Mouse (Mus musculus): ENCODE results near the gene Baz2a. TPM values are rescaled to one million over a fixed set of nuclear protein-coding genes. Genes with fewer than 3 reads are reported as not detected.
"Not testable (repeated sequence)": the region's sequence is repeated elsewhere in the genome, so short reads cannot be mapped to it uniquely, and the experiment has no call there.

The Baz2a gene
- total RNA-seq (2022) = 10 to 100 TPM; 38.8 to 50.0 (median 46.3) TPM

- DNase-seq (ENCODE audit: low spot score in 2 of 2) = peak in 1 of 2 experiments; percentile 40
These were observed at the start of gene Baz2a for GRCm38 (mm10) chr10:128091564-128092505. Baz2a (plus strand) TSS chr10:128091577.

DNA sequence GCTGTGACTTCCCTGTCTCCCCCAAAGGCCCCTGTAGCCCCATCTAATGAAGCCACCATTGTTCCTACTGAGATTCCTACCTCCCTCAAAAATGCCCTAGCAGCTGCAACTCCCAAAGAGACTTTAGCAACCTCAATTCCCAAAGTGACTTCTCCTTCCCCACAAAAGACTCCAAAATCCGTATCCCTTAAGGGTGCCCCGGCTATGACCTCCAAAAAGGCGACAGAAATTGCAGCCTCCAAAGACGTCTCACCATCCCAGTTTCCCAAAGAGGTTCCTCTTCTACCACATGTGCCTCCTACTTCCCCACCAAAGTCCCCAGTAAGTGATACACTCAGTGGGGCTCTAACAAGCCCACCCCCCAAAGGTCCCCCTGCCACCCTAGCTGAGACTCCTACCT is 49.7 kb upstream of the Baz2a start:
- no peak for DNase-seq (ENCODE audit: low spot score in 2 of 2)

DNA sequence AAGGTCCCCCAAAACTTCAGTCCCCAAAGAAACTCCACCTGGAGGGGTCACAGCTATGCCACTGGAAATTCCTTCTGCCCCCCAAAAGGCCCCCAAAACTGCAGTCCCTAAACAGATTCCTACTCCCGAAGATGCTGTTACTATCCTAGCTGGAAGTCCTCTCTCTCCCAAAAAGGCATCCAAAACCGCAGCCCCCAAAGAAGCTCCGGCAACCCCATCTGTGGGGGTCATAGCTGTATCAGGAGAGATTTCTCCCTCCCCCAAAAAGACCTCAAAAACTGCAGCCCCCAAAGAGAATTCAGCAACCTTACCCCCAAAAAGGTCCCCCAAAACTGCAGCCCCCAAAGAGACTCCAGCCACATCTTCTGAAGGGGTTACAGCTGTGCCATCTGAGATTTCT is 48.9 kb upstream of the Baz2a start:
- DNase-seq (ENCODE audit: low spot score in 2 of 2) = no peak

DNA sequence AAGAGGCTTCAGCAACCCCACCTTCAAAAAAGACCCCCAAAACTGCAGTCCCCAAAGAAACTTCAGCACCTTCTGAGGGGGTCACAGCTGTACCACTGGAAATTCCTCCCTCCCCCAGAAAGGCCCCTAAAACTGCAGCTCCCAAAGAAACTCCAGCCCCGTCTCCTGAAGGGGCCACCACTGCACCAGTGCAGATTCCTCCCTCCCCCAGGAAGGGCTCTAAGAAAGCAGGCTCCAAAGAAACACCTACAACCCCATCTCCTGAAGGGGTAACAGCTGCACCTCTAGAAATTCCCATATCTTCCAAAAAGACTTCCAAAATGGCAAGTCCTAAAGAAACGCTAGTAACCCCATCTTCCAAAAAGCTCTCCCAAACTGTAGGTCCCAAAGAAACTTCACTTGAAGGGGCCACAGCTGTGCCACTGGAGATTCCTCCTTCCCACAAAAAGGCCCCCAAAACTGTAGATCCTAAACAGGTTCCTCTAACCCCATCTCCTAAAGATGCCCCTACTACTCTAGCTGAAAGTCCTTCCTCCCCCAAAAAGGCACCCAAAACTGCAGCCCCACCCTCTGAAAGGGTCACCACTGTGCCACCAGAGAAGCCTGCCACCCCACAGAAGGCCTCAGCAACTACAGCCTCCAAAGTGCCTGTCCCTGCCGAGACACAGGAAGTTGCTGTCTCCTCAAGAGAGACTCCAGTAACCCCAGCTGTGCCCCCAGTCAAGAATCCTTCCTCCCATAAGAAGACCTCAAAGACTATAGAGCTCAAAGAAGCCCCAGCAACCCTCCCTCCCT is 48.1 kb upstream of the Baz2a start:
- DNase-seq (ENCODE audit: low spot score in 2 of 2) = no peak

DNA sequence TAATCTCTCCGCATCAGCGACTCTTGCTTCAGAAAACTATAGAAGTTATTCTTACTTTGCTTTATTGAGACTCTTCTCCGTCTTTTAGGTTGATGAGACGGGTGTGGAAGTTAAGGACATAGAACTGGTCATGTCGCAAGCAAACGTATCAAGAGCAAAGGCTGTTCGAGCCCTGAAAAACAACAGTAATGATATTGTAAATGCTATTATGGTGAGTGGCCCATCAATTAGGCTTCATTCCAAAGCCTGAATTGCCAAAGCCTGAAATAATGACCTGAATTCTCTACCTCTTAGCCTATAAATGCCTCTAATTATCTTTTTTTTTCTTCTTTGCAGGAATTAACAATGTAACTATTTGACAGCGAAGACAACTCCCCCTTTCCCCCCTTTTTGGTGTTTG is 43.2 kb upstream of the Baz2a start:
- DNase-seq (ENCODE audit: low spot score in 2 of 2) = no peak

- no peak for DNase-seq (ENCODE audit: low spot score in 2 of 2)
These were observed 41.6 kb upstream of the Baz2a start for GRCm38 (mm10) chr10:128049741-128050140.

- DNase-seq (ENCODE audit: low spot score in 2 of 2) = no peak
These were observed 41.0 kb upstream of the Baz2a start for GRCm38 (mm10) chr10:128050355-128050754.

- no peak for DNase-seq (ENCODE audit: low spot score in 2 of 2)
These were observed 39.8 kb upstream of the Baz2a start for GRCm38 (mm10) chr10:128051589-128051988.

GRCm38 (mm10) chr10:128052136-128052535 is 39.2 kb upstream of the Baz2a start:
- not testable (repeated sequence) for DNase-seq (ENCODE audit: low spot score in 2 of 2)

DNA sequence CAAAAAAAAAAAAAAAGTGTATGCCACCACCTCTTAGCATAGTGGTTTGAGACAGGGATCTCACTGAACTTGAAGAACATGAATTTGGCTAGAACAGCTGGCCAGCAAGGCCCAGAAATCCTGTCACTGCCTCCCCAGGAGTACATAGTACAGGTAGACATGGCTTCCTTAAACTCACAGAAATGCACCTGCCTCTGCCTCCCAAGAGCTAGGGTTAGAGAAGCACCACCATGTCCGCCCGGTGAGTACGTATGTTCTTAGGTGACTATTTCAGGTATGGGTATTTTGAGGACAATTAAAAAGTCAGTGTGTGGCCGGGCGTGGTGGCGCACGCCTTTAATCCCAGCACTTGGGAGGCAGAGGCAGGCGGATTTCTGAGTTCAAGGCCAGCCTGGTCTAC is 38.4 kb upstream of the Baz2a start:
- DNase-seq (ENCODE audit: low spot score in 2 of 2) = no peak

DNA sequence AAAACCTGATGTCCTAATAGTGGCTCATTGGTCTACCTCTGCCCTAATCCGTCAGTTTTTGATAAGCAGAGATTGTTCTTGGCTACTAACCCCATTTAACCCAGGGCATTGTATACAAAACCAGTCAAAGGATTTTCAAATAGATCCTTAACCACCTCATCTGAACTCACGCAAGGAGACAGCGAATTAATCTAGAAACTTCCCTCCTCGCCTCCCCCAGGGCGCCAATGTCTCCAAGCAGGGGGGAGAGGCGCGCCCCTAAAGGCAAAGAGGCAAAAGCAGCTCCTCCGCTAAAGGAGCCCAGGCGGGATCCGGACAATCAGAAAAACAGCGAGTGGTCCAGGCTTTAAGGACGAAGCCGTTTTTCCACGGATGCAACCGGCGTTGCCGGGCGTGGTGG is 33.2 kb upstream of the Baz2a start:
- DNase-seq (ENCODE audit: low spot score in 2 of 2) = no peak

DNA sequence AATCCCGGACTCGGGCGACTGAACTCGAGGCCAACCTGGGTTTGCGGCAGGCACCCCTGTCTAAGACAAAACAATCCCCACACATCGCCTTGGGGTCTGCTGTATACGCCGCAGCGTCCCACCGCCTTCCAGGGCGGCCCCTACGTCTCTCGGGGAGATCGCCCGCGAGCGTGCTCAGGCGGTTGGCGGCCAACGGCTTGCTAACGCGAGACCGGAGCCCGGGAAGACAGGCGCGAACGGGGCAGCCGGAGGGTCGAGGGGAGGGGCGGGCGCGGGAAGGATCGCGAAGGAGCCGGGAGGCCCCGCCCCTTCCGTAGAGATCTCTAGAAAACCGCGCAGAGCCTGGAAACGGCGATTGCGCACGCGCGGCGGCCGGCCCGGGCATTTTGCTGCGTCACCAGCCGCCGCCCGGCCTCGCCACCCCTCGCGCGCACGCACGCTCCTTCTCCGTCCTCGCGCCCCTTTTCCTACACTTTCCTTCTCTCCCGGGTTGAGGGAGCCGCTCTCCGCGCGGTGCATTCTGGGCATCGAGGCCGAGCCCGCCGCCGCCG is 32.7 kb upstream of the Baz2a start, which contains the start of gene Ptges3:
TSS of gene Ptges3 (plus strand) at position 354 of the 551 bp plus-strand sequence.
- peak; percentile 90 to 96 for DNase-seq (ENCODE audit: low spot score in 2 of 2)

- DNase-seq (ENCODE audit: low spot score in 2 of 2) = peak; percentile 31 to 38
These were observed 32.0 kb upstream of the Baz2a start for GRCm38 (mm10) chr10:128059207-128059981.

GRCm38 (mm10) chr10:128061109-128061508 is 30.3 kb upstream of the Baz2a start:
- DNase-seq (ENCODE audit: low spot score in 2 of 2) = no peak

DNA sequence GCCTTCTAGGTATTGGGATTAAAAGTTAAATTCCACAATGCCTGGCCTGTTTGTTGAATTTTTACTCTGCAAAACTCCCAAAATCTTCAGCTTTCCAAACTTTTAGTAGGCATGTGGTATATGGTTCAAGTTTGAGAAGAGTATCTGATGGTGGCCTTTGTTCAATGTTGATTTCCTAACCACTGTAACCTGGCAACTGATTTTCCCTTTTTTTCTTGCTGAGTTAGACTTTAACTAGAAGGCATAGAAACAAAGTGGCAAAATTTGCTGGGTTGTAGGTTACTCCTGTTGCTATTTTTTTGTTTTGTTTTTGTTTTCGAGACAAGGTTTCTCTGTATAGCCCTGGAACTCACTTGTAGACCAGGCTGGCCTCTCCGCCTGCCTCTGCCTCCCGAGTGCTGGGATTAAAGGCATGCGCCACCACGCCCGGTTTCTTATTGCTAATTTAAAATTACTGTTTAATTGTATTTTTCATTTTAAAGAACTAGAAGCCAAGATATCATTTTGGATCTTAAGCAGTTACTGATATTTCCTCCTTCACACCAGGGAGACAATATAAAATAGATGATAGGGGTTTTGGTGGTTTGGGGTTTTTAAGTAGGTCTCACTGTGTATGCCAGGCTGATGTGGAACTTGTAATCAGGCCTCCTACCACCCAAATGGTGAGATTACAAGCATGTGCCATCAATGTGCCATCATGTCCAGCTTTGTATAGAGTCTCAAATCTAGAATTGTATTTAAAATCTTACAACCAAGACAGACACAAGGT is 29.0 kb upstream of the Baz2a start:
- DNase-seq (ENCODE audit: low spot score in 2 of 2) = no peak

- DNase-seq (ENCODE audit: low spot score in 2 of 2) = no peak
These were observed 25.3 kb upstream of the Baz2a start for GRCm38 (mm10) chr10:128066072-128066471.

GRCm38 (mm10) chr10:128069201-128069600 is 22.2 kb upstream of the Baz2a start:
- DNase-seq (ENCODE audit: low spot score in 2 of 2) = no peak

DNA sequence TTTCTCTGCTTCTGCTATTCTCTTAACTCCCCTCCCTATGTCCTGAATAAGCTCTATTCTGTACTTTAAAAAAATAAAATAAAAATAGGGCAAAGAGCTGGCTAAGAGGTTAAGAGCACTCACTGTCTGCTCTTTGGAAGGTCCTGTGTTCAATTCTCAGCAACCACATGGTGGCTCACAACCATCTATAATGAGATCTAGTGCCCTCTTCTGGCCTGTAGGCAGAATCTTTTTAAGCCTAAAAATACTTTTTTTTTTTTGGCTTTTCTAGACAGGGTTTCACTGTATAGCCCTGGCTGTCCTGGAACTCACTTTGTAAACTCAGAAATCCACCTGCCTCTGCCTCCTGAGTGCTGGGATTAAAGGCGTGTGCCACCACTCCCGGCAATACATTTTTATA is 20.9 kb upstream of the Baz2a start:
- DNase-seq (ENCODE audit: low spot score in 2 of 2) = not testable (repeated sequence)

GRCm38 (mm10) chr10:128078269-128078668 is 13.1 kb upstream of the Baz2a start:
- not testable (repeated sequence) for DNase-seq (ENCODE audit: low spot score in 2 of 2)

DNA sequence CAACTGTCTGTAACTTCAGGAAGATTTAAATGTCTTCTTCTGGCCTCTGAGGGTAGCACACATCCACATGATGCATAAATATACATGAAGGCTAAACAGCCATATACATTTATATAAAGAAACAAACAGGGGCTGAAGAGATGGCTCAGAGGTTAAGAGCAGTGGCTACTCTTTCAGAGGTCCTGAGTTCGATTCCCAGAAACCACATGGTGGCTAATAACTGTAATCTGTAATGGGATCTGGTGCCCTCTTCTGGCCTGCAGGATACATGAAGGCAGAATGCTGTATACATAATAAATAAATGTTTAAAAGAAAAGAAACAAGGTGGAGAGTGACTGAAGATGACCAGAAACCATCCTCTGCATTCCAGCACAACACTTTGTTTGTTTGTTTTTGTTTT is 10.9 kb upstream of the Baz2a start:
- no peak for DNase-seq (ENCODE audit: low spot score in 2 of 2)

Measured in layer of hippocampus, adult 8-10 months (tissue).